Mouse (Mus musculus) cerebellum, adult 2 months (tissue): ENCODE measurements at regions not wholly inside any gene's neighbourhood (a gene's known extent, or its start where the extent isn't known, plus 50 kb on each side); places are given as distances from the start of the nearest gene placed in this dataset.

ENCODE experiments used
- DNase-seq, 2 experiments: peaks; one replicate each; pipeline ENCODE4 v3.0.0; 2021
- H3K27ac ChIP-seq: fragments of 200-500 bp; 2 replicates; pipeline ENCODE4 v1.5.1; 2012; ENCODE audit warnings: low read length, control low read depth, inconsistent platforms; ENCODE audit not compliant: insufficient read depth
- H3K27me3 ChIP-seq: fragments of 200-500 bp; 2 replicates; pipeline ENCODE4 v1.6.1; 2012; ENCODE audit warnings: inconsistent platforms, mild to moderate bottlenecking, low read length, moderate library complexity; ENCODE audit not compliant: control insufficient read depth, insufficient read depth
- H3K4me1 ChIP-seq: fragments of 200-500 bp; 2 replicates; pipeline ENCODE4 v1.6.1; 2011; ENCODE audit warnings: low read length; ENCODE audit not compliant: control insufficient read depth, insufficient read depth
- H3K4me3 ChIP-seq: fragments of 200-500 bp; replicated peaks from 2 replicates; pipeline ENCODE3; 2011; ENCODE audit warnings: mild to moderate bottlenecking, low read depth, low read length, control low read depth; ENCODE audit not compliant: insufficient read depth
- CTCF ChIP-seq: fragments of 200-500 bp; IDR thresholded peaks from 2 replicates; pipeline ENCODE4 v1.5.1; 2011; ENCODE audit warnings: low read depth, mild to moderate bottlenecking, control low read depth, low read length, moderate library complexity, borderline replicate concordance; ENCODE audit not compliant: insufficient read depth
- POLR2A ChIP-seq: fragments of 200-500 bp; IDR thresholded peaks from 2 replicates; pipeline ENCODE4 v1.6.1; 2011; ENCODE audit warnings: low read length, control low read depth, borderline replicate concordance; ENCODE audit not compliant: insufficient read depth
- WGBS: fragments of 180-500 bp; shearing (Covaris S2); methylation state at CpG from one replicate; pipeline ENCODE4 v1.1.7; 2018; 5-methylcytosine and 5-hydroxymethylcytosine counted together

- H3K27ac ChIP-seq = no peak overlapping the region
Measured at GRCm38 (mm10) chr2:173413906-173414656, 108.3 kb upstream of the 1700021F07Rik start.

DNA sequence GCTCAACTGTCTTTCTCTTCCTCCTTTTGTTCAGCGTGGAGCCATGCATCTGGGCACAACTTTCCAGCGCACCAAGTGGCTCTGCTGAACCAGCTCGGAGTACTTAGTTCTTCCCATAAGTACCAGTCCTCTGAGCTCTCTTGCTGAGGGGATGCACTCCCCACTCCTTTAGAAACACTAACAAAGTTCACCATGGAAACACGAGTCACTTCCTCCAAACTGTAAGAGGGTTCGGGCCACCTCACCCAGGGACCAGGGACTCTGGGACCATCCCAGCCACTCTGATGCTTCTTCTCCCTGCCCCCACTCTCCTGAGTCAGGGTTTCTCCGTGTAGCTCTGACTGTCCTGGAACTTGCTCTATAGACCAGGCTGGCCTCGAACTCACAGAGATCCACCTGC, 107.0 kb upstream of the 1700021F07Rik start:
- TF ChIP-seq CTCF (no peak), POLR2A (no peak)
- no peak overlapping the region for H3K4me3 ChIP-seq
- WGBS = 85% methylated on average over 7 of the region's 7 CpGs
- DNase-seq = no peak
- H3K27me3 ChIP-seq = no peaks in the 10 kb centered on the region; the same call in 1 of the 2 replicates
- H3K4me1 ChIP-seq = peaks cover 6% of the 10 kb centered on the region
- H3K27ac ChIP-seq = no peak overlapping the region

More at GRCm38 (mm10) chr2:173413906-173414656, 108.3 kb upstream of the 1700021F07Rik start:
- Histone ChIP-seq H3K4me3 (no peak overlapping the region), H3K27me3 (no peaks in the 10 kb centered on the region; the same call in 1 of the 2 replicates), H3K4me1 (peaks cover 6% of the 10 kb centered on the region)
- 13% methylated on average over 18 of the region's 18 CpGs for WGBS
- DNase-seq = peak; percentile 17 to 23
- TF ChIP-seq CTCF = no peak
- no peak for TF ChIP-seq POLR2A

DNA sequence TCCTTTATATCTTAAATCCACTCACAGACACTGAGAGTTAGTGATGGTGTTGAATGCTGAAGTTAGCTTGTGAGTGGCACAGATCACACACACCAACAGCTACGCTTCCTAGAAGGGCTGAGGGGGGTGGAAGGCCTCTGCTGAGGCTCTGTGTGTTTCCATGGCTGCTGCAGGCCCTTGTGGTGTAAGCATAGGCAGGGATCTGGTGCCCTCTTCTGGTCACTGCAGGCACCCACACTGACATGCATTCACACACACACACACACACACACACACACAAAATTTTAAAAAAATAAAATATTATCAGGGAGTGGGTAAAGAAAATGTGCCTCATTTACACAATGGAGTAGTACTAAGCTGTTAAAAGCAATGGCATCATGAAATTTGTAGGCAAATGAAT, 105.5 kb upstream of the 1700021F07Rik start:
- TF ChIP-seq POLR2A (no peak), CTCF (no peak)
- 100% methylated on average over 1 of the region's 1 CpGs for WGBS
- no peaks in the 10 kb centered on the region; the same call in 1 of the 2 replicates for H3K27me3 ChIP-seq
- no peak overlapping the region for H3K4me3 ChIP-seq
- no peak overlapping the region for H3K27ac ChIP-seq
- peaks cover 6% of the 10 kb centered on the region for H3K4me1 ChIP-seq
- no peak for DNase-seq

- H3K27ac ChIP-seq = no peak overlapping the region
- TF ChIP-seq POLR2A = no peak
- H3K4me3 ChIP-seq = no peak overlapping the region
- WGBS = 79% methylated on average over 7 of the region's 7 CpGs
- H3K4me1 ChIP-seq = peaks cover 5% of the 10 kb centered on the region
- DNase-seq = no peak
- H3K27me3 ChIP-seq = no peaks in the 10 kb centered on the region; the same call in 1 of the 2 replicates
Measured at GRCm38 (mm10) chr2:173418951-173419350, 103.4 kb upstream of the 1700021F07Rik start.

- no peaks in the 10 kb centered on the region for H3K27me3 ChIP-seq
- peak in 1 of 2 experiments; percentile 22 for DNase-seq
- WGBS = 25% methylated on average over 10 of the region's 10 CpGs
- H3K4me1 ChIP-seq = no peaks in the 10 kb centered on the region; the same call in 1 of the 2 replicates
- H3K4me3 ChIP-seq = no peak overlapping the region
- H3K27ac ChIP-seq = no peak overlapping the region
- TF ChIP-seq POLR2A (no peak), CTCF (no peak)
Measured at GRCm38 (mm10) chr2:173419972-173420391, 102.4 kb upstream of the 1700021F07Rik start.

DNA sequence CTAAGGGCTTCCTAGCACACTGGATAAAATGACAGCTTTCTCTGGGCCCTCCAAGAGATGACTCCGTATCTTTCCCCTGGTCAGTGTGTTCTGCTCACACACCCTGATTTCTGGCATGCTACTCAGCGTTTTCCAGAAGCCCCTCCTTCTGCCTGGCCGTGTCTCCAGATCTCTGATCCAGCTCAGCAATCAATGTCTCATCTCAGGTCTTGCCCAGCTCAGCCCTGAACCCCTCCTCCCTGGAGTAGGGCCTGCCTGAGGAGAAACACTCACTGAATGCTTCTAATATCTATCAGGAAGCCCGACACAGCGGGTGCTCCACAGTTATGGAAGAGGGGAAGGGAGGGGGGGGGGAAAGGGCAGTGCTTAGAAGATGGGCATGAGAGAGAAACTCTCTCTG, 101.9 kb upstream of the 1700021F07Rik start:
- DNase-seq = no peak
- 34% methylated on average over 5 of the region's 5 CpGs for WGBS
- no peaks in the 10 kb centered on the region; the same call in 1 of the 2 replicates for H3K4me1 ChIP-seq
- TF ChIP-seq CTCF (no peak), POLR2A (no peak)
- H3K27me3 ChIP-seq = no peaks in the 10 kb centered on the region
- H3K4me3 ChIP-seq = no peak overlapping the region
- no peak overlapping the region for H3K27ac ChIP-seq

DNA sequence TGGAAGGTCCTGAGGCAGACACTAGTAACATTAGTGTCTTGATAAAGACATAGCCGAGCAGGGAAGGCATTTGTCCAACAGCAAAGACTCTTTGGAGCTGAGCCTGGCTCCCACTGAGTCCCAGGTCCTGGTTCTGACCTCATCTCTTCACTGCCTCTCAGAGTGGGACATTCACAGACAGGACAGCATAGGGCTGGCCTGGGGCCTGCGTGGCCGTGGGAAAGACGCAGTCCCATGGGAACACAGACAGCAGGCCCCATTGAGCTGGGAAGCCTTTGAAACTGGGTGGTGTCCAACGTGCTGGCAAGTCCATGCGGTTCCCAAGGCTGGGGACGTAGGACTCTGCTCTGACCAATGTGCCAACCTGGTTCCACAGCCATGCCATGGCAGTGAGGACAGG, 97.5 kb upstream of the 1700021F07Rik start:
- no peak for TF ChIP-seq CTCF
- TF ChIP-seq POLR2A = no peak
- DNase-seq = peak in 1 of 2 experiments; percentile 4
- Histone ChIP-seq H3K4me1 (no peaks in the 10 kb centered on the region; the same call in 1 of the 2 replicates), H3K27ac (no peak overlapping the region), H3K4me3 (no peak overlapping the region), H3K27me3 (no peaks in the 10 kb centered on the region)
- 14% methylated on average over 7 of the region's 7 CpGs for WGBS

DNA sequence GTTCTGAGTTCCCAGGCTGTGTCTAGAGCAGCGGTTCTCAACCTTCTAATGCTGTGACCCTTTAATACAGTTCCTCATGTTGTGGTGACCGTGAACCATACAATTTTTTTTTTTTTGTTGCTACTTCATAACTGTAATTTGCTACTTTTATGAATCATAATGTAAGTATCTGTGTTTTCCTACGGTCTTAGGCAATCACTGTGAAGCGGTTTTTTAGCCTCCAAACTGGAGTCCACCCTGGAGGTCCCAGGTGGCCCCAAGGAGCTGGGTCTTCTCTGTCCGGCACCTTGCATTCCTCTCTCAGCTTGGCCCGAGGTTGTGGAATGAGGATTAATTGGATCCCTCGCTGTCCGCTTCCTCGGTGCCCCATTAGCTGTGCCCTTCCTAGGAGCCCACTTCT, 96.6 kb upstream of the 1700021F07Rik start:
- TF ChIP-seq CTCF = no peak
- no peak for TF ChIP-seq POLR2A
- Histone ChIP-seq H3K4me3 (no peak overlapping the region), H3K27me3 (no peaks in the 10 kb centered on the region), H3K4me1 (no peaks in the 10 kb centered on the region; the same call in 1 of the 2 replicates), H3K27ac (no peak overlapping the region)
- WGBS = 84% methylated on average over 9 of the region's 9 CpGs
- no peak for DNase-seq
